Mouse (Mus musculus): Measurements from ENCODE around the gene Alg2.

DNA sequence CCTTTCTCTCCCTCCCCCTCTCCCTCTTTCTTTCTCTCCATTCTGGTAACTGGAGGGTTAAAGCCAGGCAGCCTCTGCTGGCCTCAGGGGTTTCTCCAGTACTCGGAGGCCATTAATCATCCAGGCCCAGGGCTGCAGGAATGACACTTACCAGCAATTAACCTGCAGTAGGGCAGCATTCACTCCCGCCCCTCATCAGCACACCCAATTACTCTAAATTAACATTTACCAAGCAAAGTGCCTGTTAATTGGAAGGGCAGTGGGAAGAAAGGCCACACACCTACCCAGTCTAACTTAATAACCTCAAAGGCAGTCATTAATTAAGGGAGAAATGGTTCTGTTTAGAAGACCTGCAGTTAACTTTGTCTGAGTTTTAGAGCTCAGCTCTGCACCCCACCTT is 49.8 kb downstream of the Alg2 start:
- TF ChIP-seq CTCF (IDR thresholded peaks at IDR 0.05) (no peak), POLR2A (IDR thresholded peaks at IDR 0.05; ENCODE audit: insufficient read depth, low read depth, low read length) (no peak), EP300 (IDR thresholded peaks at IDR 0.05; ENCODE audit: insufficient read depth, low read depth, low read length) (no peak)
